Mouse (Mus musculus): ENCODE measurements around the gene Cep89. TPM values are rescaled to one million over a fixed set of nuclear protein-coding genes. Genes with fewer than 3 reads are reported as not detected.

Gene Cep89
- polyA plus RNA-seq, 1 experiment = 14.7 TPM

DNA sequence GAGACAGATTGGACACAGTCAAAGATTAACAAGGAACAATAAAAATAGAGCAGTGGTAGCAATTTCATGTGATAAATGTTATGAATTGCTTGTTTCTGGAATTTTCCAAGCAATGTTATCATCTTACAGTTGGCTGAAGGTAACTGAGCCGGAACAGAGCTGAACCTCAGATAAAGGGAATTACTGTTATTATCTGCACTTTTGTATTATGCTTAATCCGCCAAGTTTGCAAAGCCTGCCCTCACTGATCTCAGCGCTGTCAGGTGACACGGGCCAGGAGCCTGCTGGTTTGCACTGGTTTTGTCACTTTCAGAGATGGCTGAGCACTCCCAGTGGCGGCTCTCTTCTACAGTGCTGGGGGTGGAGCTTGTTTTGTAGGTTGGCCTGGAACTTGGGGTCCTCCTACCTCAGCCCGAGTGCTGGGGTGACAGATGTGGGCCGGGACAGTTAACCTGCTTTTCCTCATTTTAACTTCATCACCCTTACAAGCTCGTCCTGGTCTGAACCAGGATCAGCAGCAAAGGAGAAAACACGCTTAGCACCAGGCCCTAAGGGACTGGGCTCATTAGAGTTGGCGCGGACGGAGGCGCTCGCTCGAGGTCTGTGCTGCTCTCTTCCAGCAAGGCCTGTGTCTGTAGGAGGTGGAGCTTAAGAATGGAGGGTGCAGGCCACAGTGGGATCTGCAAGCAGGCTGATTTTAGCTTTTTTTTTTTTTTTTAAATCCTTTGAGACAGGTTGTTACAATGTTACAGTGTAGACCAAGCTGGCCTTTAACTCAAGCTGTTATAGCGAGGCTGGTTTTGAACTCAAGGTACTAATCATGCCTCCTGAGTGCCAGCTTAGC, 23.5 kb upstream of the Cep89 start:
- no peak overlapping the region for H3K4me2 ChIP-seq (ENCODE audit: low read depth)
- H3ac ChIP-seq (ENCODE audit: control insufficient read depth, insufficient read length) = no peak overlapping the region
- no peaks in the 10 kb centered on the region for H3K36me3 ChIP-seq (ENCODE audit: control insufficient read depth, insufficient read depth)
- H3K27me3 ChIP-seq (ENCODE audit: control insufficient read depth, insufficient read depth, insufficient read length) = no peaks in the 10 kb centered on the region
- TF ChIP-seq POLR2AphosphoS2 (IDR thresholded peaks at IDR 0.05; ENCODE audit: insufficient read length, low read depth) (no peak), MYOG (IDR thresholded peaks at IDR 0.05; ENCODE audit: control insufficient read depth in 1 of 3, insufficient read depth in 1 of 3, insufficient read length in 2 of 3, low read depth in 2 of 3) (no peak), E2F4 (IDR thresholded peaks at IDR 0.05; ENCODE audit: insufficient read depth) (no peak), REST (IDR thresholded peaks at IDR 0.05; ENCODE audit: insufficient read depth, insufficient read length) (no peak)
- no peaks in the 10 kb centered on the region for H3K79me2 ChIP-seq (ENCODE audit: control insufficient read depth, insufficient read depth)
- no peak overlapping the region for H3K4me3 ChIP-seq

DNA sequence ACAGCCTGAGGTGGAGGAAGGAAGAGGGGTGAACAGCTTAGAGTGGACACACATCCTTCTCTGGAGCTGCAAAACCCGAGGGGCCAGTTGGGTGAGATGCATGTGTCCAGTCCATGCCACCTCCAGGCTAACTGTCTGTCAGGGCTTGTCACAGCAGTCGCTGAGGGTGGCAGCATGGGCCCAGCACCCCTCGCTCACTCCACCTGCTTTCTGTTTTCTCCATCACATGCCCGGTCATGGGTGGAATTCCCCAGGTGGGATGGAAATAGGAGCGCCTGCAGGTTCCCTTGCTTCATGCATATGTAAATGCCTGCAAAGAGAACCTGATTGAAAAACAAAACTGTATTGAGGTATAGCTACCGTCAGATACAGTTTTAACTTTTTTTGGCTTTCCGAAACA, 22.6 kb upstream of the Cep89 start:
- no peak for TF ChIP-seq USF1 (IDR thresholded peaks at IDR 0.05; ENCODE audit: low read depth)
- no peak for TF ChIP-seq POLR2A (IDR thresholded peaks at IDR 0.05; ENCODE audit: insufficient read length, low read depth)
- TF ChIP-seq SRF (IDR thresholded peaks at IDR 0.05; ENCODE audit: control insufficient read depth, insufficient read length, low read depth) = no peak
- TF ChIP-seq MYOD1 (IDR thresholded peaks at IDR 0.05; ENCODE audit: control insufficient read depth in 1 of 3, insufficient read length in 2 of 3, low read depth in 2 of 3) = no peak
- TF ChIP-seq TCF3 (IDR thresholded peaks at IDR 0.05; ENCODE audit: insufficient read length, low read depth) = no peak
- no peak for TF ChIP-seq POLR2AphosphoS2 (IDR thresholded peaks at IDR 0.05; ENCODE audit: insufficient read length, low read depth)
- TF ChIP-seq MYOG (IDR thresholded peaks at IDR 0.05; ENCODE audit: control insufficient read depth in 1 of 3, insufficient read depth in 1 of 3, insufficient read length in 2 of 3, low read depth in 2 of 3) = no peak
- TF ChIP-seq MAX (IDR thresholded peaks at IDR 0.05; ENCODE audit: low read depth) = no peak
- no peak for TF ChIP-seq E2F4 (IDR thresholded peaks at IDR 0.05; ENCODE audit: insufficient read depth)
- Histone ChIP-seq H3ac (ENCODE audit: control insufficient read depth, insufficient read length) (no peak overlapping the region), H3K27me3 (ENCODE audit: control insufficient read depth, insufficient read depth, insufficient read length) (no peaks in the 10 kb centered on the region), H3K79me2 (ENCODE audit: control insufficient read depth, insufficient read depth) (no peaks in the 10 kb centered on the region), H3K4me2 (ENCODE audit: low read depth) (no peak overlapping the region), H3K36me3 (ENCODE audit: control insufficient read depth, insufficient read depth) (no peaks in the 10 kb centered on the region), H3K4me3 (no peak overlapping the region)

DNA sequence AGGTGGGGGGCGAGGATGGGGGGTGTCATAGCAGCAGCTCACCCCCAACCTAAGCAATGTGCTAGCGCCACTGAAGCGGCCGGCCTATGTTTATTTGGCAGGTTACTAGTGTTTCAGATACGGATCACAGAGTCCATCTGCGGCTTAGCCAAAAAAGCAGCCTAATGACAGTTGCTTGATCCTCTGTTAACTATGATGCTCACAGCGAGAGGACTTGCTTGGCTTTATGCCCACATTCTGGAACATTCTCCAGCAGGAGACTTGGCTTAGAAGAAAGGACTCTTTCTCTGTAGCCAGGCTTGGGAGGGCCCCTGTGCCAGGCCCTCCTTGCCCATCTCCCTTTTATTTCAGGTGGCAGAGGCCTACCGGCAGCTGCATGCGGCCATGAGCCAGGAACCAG, 20.2 kb upstream of the Cep89 start:
- H3K36me3 ChIP-seq (ENCODE audit: control insufficient read depth, insufficient read depth) = no peaks in the 10 kb centered on the region
- no peak overlapping the region for H3K4me2 ChIP-seq (ENCODE audit: low read depth)
- H3K4me3 ChIP-seq = no peak overlapping the region
- H3K27me3 ChIP-seq (ENCODE audit: control insufficient read depth, insufficient read depth, insufficient read length) = no peaks in the 10 kb centered on the region
- no peaks in the 10 kb centered on the region for H3K79me2 ChIP-seq (ENCODE audit: control insufficient read depth, insufficient read depth)
- TF ChIP-seq MAX (IDR thresholded peaks at IDR 0.05; ENCODE audit: low read depth) (no peak), POLR2AphosphoS2 (IDR thresholded peaks at IDR 0.05; ENCODE audit: insufficient read length, low read depth) (no peak), MYOG (IDR thresholded peaks at IDR 0.05; ENCODE audit: control insufficient read depth in 1 of 3, insufficient read depth in 1 of 3, insufficient read length in 2 of 3, low read depth in 2 of 3) (no peak), SRF (IDR thresholded peaks at IDR 0.05; ENCODE audit: control insufficient read depth, insufficient read length, low read depth) (no peak), TCF12 (IDR thresholded peaks at IDR 0.05; ENCODE audit: insufficient read depth, poor library complexity, severe bottlenecking) (no peak), USF1 (IDR thresholded peaks at IDR 0.05; ENCODE audit: low read depth) (no peak), REST (IDR thresholded peaks at IDR 0.05; ENCODE audit: insufficient read depth, insufficient read length) (no peak), TCF3 (IDR thresholded peaks at IDR 0.05; ENCODE audit: insufficient read length, low read depth) (no peak), E2F4 (IDR thresholded peaks at IDR 0.05; ENCODE audit: insufficient read depth) (no peak), MYOD1 (IDR thresholded peaks at IDR 0.05; ENCODE audit: control insufficient read depth in 1 of 3, insufficient read length in 2 of 3, low read depth in 2 of 3) (no peak), CEBPB (IDR thresholded peaks at IDR 0.05; ENCODE audit: insufficient read depth, poor library complexity, severe bottlenecking) (no peak), POLR2A (IDR thresholded peaks at IDR 0.05; ENCODE audit: insufficient read length, low read depth) (no peak)
- H3ac ChIP-seq (ENCODE audit: control insufficient read depth, insufficient read length) = no peak overlapping the region

DNA sequence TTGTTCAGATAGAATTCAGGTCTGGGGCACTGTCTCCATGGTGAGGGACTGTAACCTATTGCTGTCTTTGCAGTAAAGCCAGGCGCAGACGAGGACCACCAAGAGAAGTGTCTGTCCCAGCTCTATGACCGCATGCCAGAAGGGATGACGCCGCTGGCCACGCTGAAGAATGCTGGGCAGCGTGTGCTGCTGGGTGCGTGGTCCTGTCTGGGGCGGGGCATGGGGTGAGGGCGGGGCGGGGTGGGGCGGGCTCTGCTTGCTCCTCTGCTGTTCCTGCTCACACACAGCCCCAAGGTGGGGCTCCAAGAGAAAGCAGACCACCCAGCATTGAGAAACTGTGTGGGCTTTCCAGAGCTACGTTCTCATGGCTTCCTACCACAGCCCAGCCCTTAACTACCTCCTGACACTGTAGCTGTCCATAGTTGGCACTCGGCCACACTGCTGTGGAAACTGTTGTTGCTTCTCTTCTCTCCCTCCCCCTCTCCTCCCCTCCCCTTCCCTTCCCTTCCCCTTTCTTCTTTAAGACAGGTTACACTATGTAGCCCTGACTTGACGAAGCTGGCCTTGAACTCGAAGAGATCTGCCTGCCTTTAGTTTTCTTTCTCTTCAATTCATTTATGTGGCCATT, 17.2 kb upstream of the Cep89 start:
- H3K36me3 ChIP-seq (ENCODE audit: control insufficient read depth, insufficient read depth) = no peaks in the 10 kb centered on the region
- no peaks in the 10 kb centered on the region for H3K27me3 ChIP-seq (ENCODE audit: control insufficient read depth, insufficient read depth, insufficient read length)
- no peaks in the 10 kb centered on the region for H3K79me2 ChIP-seq (ENCODE audit: control insufficient read depth, insufficient read depth)
- no peak for TF ChIP-seq MYOD1 (IDR thresholded peaks at IDR 0.05; ENCODE audit: control insufficient read depth in 1 of 3, insufficient read length in 2 of 3, low read depth in 2 of 3)
- peak; percentile 14 for TF ChIP-seq REST (IDR thresholded peaks at IDR 0.05; ENCODE audit: insufficient read depth, insufficient read length)
- no peak for TF ChIP-seq USF1 (IDR thresholded peaks at IDR 0.05; ENCODE audit: low read depth)
- TF ChIP-seq CEBPB (IDR thresholded peaks at IDR 0.05; ENCODE audit: insufficient read depth, poor library complexity, severe bottlenecking) = no peak
- no peak overlapping the region for H3ac ChIP-seq (ENCODE audit: control insufficient read depth, insufficient read length)
- H3K4me3 ChIP-seq = no peak overlapping the region
- H3K4me2 ChIP-seq (ENCODE audit: low read depth) = peak overlapping the region; percentile 6

DNA sequence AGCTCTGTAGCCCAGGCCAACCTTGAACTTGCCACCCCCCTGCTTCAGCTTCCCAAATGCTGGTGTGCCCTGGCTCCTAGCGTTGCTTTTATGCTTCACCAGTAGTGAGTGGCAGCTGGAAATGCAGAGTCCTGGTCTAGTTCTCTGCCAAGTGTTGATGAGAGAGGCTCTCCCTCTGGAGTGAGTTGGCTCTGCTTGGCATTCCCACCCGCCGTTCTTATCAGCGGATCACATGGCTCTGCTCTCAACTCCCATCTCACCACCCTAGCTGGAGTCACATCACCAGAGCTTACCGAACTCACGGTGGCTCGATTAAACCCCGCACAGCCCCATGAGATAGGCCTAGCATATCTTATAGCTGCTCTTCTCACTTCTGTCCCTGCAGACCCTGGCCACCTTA, 16.5 kb upstream of the Cep89 start:
- H3K36me3 ChIP-seq (ENCODE audit: control insufficient read depth, insufficient read depth) = no peaks in the 10 kb centered on the region
- H3K79me2 ChIP-seq (ENCODE audit: control insufficient read depth, insufficient read depth) = no peaks in the 10 kb centered on the region
- no peak overlapping the region for H3K4me3 ChIP-seq
- H3K4me2 ChIP-seq (ENCODE audit: low read depth) = no peak overlapping the region
- TF ChIP-seq MYOG (IDR thresholded peaks at IDR 0.05; ENCODE audit: control insufficient read depth in 1 of 3, insufficient read depth in 1 of 3, insufficient read length in 2 of 3, low read depth in 2 of 3) = no peak
- no peak for TF ChIP-seq MAX (IDR thresholded peaks at IDR 0.05; ENCODE audit: low read depth)
- TF ChIP-seq USF1 (IDR thresholded peaks at IDR 0.05; ENCODE audit: low read depth) = no peak
- TF ChIP-seq REST (IDR thresholded peaks at IDR 0.05; ENCODE audit: insufficient read depth, insufficient read length) = no peak
- TF ChIP-seq POLR2AphosphoS2 (IDR thresholded peaks at IDR 0.05; ENCODE audit: insufficient read length, low read depth) = no peak
- no peak for TF ChIP-seq SRF (IDR thresholded peaks at IDR 0.05; ENCODE audit: control insufficient read depth, insufficient read length, low read depth)
- no peak for TF ChIP-seq TCF3 (IDR thresholded peaks at IDR 0.05; ENCODE audit: insufficient read length, low read depth)
- TF ChIP-seq POLR2A (IDR thresholded peaks at IDR 0.05; ENCODE audit: insufficient read length, low read depth) = no peak
- TF ChIP-seq E2F4 (IDR thresholded peaks at IDR 0.05; ENCODE audit: insufficient read depth) = no peak
- TF ChIP-seq CEBPB (IDR thresholded peaks at IDR 0.05; ENCODE audit: insufficient read depth, poor library complexity, severe bottlenecking) = no peak
- TF ChIP-seq MYOD1 (IDR thresholded peaks at IDR 0.05; ENCODE audit: control insufficient read depth in 1 of 3, insufficient read length in 2 of 3, low read depth in 2 of 3) = no peak
- TF ChIP-seq TCF12 (IDR thresholded peaks at IDR 0.05; ENCODE audit: insufficient read depth, poor library complexity, severe bottlenecking) = no peak
- H3K27me3 ChIP-seq (ENCODE audit: control insufficient read depth, insufficient read depth, insufficient read length) = no peaks in the 10 kb centered on the region
- no peak overlapping the region for H3ac ChIP-seq (ENCODE audit: control insufficient read depth, insufficient read length)

Measured in myocyte (in vitro differentiated cells).